Mouse (Mus musculus): ENCODE measurements at regions not wholly inside any gene's neighbourhood (a gene's known extent, or its start where the extent isn't known, plus 50 kb on each side); places are given as distances from the start of the nearest gene placed in this dataset.

DNA sequence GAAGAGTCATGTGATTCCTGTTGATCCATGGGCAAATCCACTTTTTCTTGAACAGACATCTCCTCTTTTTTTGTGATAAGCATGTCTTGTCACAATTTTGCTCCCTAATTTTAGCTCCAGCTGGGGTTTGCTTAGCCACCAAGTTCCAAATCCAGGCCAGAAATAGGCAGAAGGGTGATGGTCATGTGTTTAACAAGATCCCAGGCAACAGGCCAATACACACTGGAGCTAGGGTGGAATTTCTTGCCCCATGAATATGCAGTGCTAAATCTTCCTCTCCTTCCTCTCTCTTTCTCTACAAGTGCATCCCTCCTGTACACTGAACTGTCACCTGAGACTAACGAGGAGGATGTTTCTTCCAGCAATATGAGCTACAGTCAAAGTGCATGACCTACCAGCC, 58.6 kb upstream of the Vgll2 start:
- DNase-seq (ENCODE audit: extremely low spot score, low spot score): no peak

DNA sequence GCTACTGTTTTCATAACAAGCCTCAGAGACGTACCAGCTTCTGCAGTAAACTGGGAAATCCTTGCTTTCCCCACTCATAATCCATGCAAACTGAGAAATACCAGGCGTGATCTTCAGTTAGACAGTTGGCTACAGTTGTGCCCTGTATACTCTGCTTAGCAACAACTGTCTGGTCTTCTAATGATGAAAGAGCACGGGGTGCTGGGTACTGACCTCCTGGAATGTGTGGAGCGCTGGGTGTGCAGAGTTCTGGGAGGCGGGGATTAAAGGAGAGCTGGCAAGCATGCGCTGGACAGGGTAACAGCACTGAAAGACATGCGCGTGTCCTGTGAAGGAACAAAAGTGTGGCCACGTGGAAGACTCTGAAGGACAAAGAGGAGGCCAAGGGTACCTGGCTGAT, 52.2 kb upstream of the Vgll2 start:
- no peak for DNase-seq (ENCODE audit: extremely low spot score, low spot score)
